Mouse (Mus musculus) liver, postnatal 0 days (tissue): ENCODE measurements around the gene Ccdc12. TPM values are rescaled to one million over a fixed set of nuclear protein-coding genes. Genes with fewer than 3 reads are reported as not detected.

Source experiments
- ATAC-seq: fragments of 200-750 bp; cut with Nextera tagmentation; 2 replicates; pipeline ENCODE4 v1.8.0; 2017; ENCODE audit warnings: mild to moderate bottlenecking, moderate library complexity
- DNase-seq: peaks from one replicate; pipeline ENCODE4 v3.0.0-alpha.2; 2016
- H3K27ac ChIP-seq: fragments of 300-500 bp; sonication (generic); 2 replicates; pipeline ENCODE4 v1.5.1; 2014; ENCODE audit warnings: antibody characterized with exemption, moderate library complexity, mild to moderate bottlenecking, low read depth
- H3K27me3 ChIP-seq: fragments of 300-500 bp; sonication (generic); 2 replicates; pipeline ENCODE4 v1.6.1; 2014; ENCODE audit warnings: low read length, control low read depth, mixed read lengths; ENCODE audit not compliant: insufficient read depth
- H3K36me3 ChIP-seq: fragments of 300-500 bp; sonication (generic); replicated peaks from 2 replicates; pipeline ENCODE4 v1.6.1; 2014; ENCODE audit warnings: mild to moderate bottlenecking, control low read depth, low read length, moderate library complexity, mixed read lengths; ENCODE audit not compliant: insufficient read depth
- H3K4me1 ChIP-seq: fragments of 300-500 bp; sonication (generic); 2 replicates; pipeline ENCODE4 v1.6.1; 2014; ENCODE audit warnings: antibody characterized with exemption, mild to moderate bottlenecking, control low read depth; ENCODE audit not compliant: insufficient read depth
- H3K4me2 ChIP-seq: fragments of 300-500 bp; sonication (generic); 2 replicates; pipeline ENCODE4 v1.6.1; 2014; ENCODE audit warnings: low read depth, mild to moderate bottlenecking, low read length, moderate library complexity, mixed read lengths
- H3K4me3 ChIP-seq: fragments of 300-500 bp; sonication (generic); 2 replicates; pipeline ENCODE4 v1.5.1; 2014; ENCODE audit warnings: low read depth, low read length
- H3K9ac ChIP-seq: fragments of 300-500 bp; sonication (generic); replicated peaks from 2 replicates; pipeline ENCODE4 v1.6.1; 2014; ENCODE audit warnings: mild to moderate bottlenecking, moderate library complexity
- H3K9me3 ChIP-seq: fragments of 300-500 bp; sonication (generic); 2 replicates; pipeline ENCODE4 v1.6.1; 2016; ENCODE audit warnings: mild to moderate bottlenecking, control low read depth, low read length, mixed read lengths
- CTCF ChIP-seq: sonication (generic); IDR thresholded peaks from 2 replicates; pipeline ENCODE4 v1.5.1; 2016; ENCODE audit warnings: antibody characterized with exemption, low read depth
- EP300 ChIP-seq: IDR thresholded peaks from 2 replicates; pipeline ENCODE4 v1.6.1; 2016; ENCODE audit warnings: antibody characterized with exemption, low read depth, mild to moderate bottlenecking
- WGBS: fragments of 180-500 bp; shearing (Covaris S2); extraction: QIAGEN DNeasy Blood & Tissue Kit; methylation state at CpG from one replicate; pipeline ENCODE4 v1.1.7; 2014; ENCODE audit not compliant: insufficient replicate concordance; 5-methylcytosine and 5-hydroxymethylcytosine counted together
- polyA plus RNA-seq: library from polyadenylated mRNA; unstranded; fragments of >200 nt; fragmentation: Nextera tagmentation; extraction: Ambion mirVana; gene quantifications from 2 replicates; pipeline ENCODE4 v1.2.1, GENCODE M21; 2015

Ccdc12 gene
- polyA plus RNA-seq, 1 experiment from 2014 or later: 69.3 TPM

DNA sequence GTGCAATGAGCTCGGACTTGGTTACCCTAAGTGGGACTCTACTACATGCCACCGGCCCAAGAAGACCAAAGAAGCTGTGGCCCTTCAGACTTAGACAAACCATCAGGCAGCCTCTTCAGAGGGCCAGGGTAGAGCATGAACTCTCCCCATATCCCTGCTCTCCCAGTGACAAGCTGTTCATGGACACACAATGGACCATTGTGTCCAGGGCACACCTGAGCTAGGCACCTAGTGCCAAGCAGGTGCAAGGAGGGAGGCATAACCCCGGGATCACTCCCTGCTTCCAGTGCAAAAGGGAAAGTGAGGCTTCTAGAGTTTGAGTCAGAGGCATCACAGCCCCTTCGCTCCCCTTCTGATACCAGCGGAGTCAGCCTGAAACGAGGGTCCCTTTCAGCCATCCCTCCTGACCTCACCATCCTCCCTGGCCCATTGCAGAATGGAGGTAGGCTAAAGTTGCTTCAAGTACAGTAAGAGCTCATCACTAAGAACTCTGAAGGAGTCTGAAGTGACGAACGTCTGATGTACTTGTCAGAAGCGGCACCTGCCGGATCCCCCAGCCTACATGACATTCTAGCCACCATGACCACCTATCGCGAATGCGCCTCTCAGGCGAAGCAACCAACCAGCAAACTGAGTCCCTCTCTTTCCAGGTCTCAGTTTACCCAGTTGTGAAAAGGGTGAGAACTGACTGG lies 3.2 kb upstream of the Ccdc12 start:
- peak overlapping the region; percentile 99 for H3K4me2 ChIP-seq
- ATAC-seq: no peak
- H3K4me1 ChIP-seq: peaks cover 44% of the 10 kb centered on the region
- peak overlapping the region; percentile 76 for H3K9ac ChIP-seq
- WGBS: 13% methylated on average over 14 of the region's 14 CpGs
- H3K9me3 ChIP-seq: no peaks in the 10 kb centered on the region
- no peaks in the 10 kb centered on the region for H3K36me3 ChIP-seq
- peaks cover 15% of the 10 kb centered on the region for H3K27me3 ChIP-seq
- H3K4me3 ChIP-seq: peak overlapping the region; percentile 81
- H3K27ac ChIP-seq: peak overlapping the region; percentile 80
- no peak for DNase-seq
- TF ChIP-seq CTCF: no peak
- TF ChIP-seq EP300: no peak

GRCm38 (mm10) chr9:110653655-110654461 lies 2.4 kb upstream of the Ccdc12 start, which contains the start of gene Nbeal2:
TSS of gene Nbeal2 (minus strand) at chr9:110654161.
- TF ChIP-seq CTCF: no peak
- TF ChIP-seq EP300: no peak
- 3% methylated on average over 67 of the region's 75 CpGs for WGBS
- H3K4me1 ChIP-seq: peaks cover 47% of the 10 kb centered on the region

GRCm38 (mm10) chr9:110654726-110655650 lies 1.3 kb upstream of the Ccdc12 start:
- Histone ChIP-seq H3K27ac (peak overlapping the region; percentile 80; the same call in 1 of the 2 replicates), H3K27me3 (peaks cover 15% of the 10 kb centered on the region), H3K4me3 (peak overlapping the region; percentile 81), H3K36me3 (0 out of 2 replicates have a peak, but pooled peaks cover 3% of the 10 kb centered on the region), H3K9me3 (no peaks in the 10 kb centered on the region), H3K4me1 (peaks cover 56% of the 10 kb centered on the region), H3K4me2 (peak overlapping the region; percentile 99), H3K9ac (no peak overlapping the region; the same call in 1 of the 2 replicates)
- no peak for DNase-seq
- no peak for TF ChIP-seq CTCF
- no peak for TF ChIP-seq EP300
- no peak for ATAC-seq
- 79% methylated on average over 19 of the region's 19 CpGs for WGBS

More at GRCm38 (mm10) chr9:110653655-110654461, 2.4 kb upstream of the Ccdc12 start, which contains the start of gene Nbeal2:
- Histone ChIP-seq H3K4me2 (peak within 1 kb of the TSS; percentile 99), H3K9me3 (no peaks in the 10 kb centered on the region), H3K4me3 (peak within 1 kb of the TSS; percentile 81), H3K36me3 (no peaks in the 10 kb centered on the region), H3K9ac (peak within 1 kb of the TSS; percentile 76), H3K27ac (peak within 1 kb of the TSS; percentile 80), H3K27me3 (peaks cover 15% of the 10 kb centered on the region)
- DNase-seq (peak; percentile 95), ATAC-seq (peak; percentile 81)

GRCm38 (mm10) chr9:110655651-110656007 lies 674 bp upstream of the Ccdc12 start:
- ATAC-seq: no peak
- H3K4me3 ChIP-seq: peak overlapping the region; percentile 74

DNA sequence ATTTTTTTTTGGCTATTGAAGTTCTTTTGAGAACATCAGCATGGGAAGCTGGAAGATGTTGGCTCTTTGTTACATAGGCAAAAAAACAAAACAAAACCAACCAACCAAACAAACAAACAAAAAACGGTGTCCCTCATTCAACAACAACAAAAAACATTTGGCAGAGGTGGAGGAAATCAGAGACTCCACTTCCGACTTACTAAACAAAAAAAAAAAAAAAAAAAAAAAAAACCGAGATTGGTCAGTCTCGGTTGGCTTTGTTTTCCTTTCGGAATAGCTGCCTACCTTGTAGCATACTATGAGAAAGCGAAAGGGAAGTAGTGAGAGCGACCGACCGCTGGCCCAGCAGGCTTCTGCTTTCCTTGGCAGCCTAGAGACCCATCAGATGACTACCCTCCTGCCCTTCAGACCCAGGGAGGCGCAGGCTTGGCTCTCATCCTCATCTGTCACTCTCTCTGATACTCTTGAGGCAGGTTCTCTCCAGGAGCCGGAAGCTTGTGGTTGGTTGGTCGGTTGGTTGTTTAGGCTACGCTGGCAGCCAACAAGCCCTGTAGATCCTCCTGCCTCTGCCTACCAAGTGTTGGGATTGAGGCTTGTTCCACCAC lies 1.3 kb downstream of the Ccdc12 start:
- Histone ChIP-seq H3K9ac (peak overlapping the region; percentile 83), H3K9me3 (no peaks in the 10 kb centered on the region), H3K27me3 (peaks cover 11% of the 10 kb centered on the region), H3K4me3 (peak overlapping the region; percentile 74), H3K36me3 (0 out of 2 replicates have a peak, but pooled peaks cover 3% of the 10 kb centered on the region), H3K27ac (peak overlapping the region; percentile 91), H3K4me2 (peak overlapping the region; percentile 73), H3K4me1 (peaks cover 71% of the 10 kb centered on the region)
- no peak for TF ChIP-seq CTCF
- no peak for TF ChIP-seq EP300
- 27% methylated on average over 13 of the region's 13 CpGs for WGBS
- no peak for ATAC-seq
- peak; percentile 63 for DNase-seq

More at GRCm38 (mm10) chr9:110655651-110656007, 674 bp upstream of the Ccdc12 start:
- peak overlapping the region; percentile 83 for H3K9ac ChIP-seq
- no peaks in the 10 kb centered on the region for H3K9me3 ChIP-seq
- DNase-seq: no peak
- peaks cover 63% of the 10 kb centered on the region for H3K4me1 ChIP-seq
- peak overlapping the region; percentile 73 for H3K4me2 ChIP-seq
- peaks cover 15% of the 10 kb centered on the region for H3K27me3 ChIP-seq
- H3K36me3 ChIP-seq: 0 out of 2 replicates have a peak, but pooled peaks cover 3% of the 10 kb centered on the region
- TF ChIP-seq CTCF: no peak
- TF ChIP-seq EP300: no peak
- peak overlapping the region; percentile 91 for H3K27ac ChIP-seq
- 84% methylated on average over 10 of the region's 10 CpGs for WGBS
